Mouse (Mus musculus) liver (tissue): ENCODE data around the gene Olfr709-ps1.
"Not testable (repeated sequence)": the region's sequence is repeated elsewhere in the genome, so short reads cannot be mapped to it uniquely, and the experiment has no call there.

Source experiments
- DNase-seq: peaks from one replicate; pipeline ENCODE4 v3.0.0-alpha.2; 2020; ENCODE audit warnings: mixed read lengths

The Olfr709-ps1 gene

GRCm38 (mm10) chr7:106932119-106932518 is at the start of gene Olfr709-ps1:
TSS of gene Olfr709-ps1 (minus strand) at chr7:106932219.
- no peak for DNase-seq

GRCm38 (mm10) chr7:106975353-106975752 is 43.3 kb upstream of the Olfr709-ps1 start, which contains the start of gene Olfr711:
TSS of gene Olfr711 (minus strand) at chr7:106975453.
- no peak for DNase-seq

- not testable (repeated sequence) for DNase-seq
Observed at GRCm38 (mm10) chr7:106967503-106967902, 35.5 kb upstream of the Olfr709-ps1 start.

- DNase-seq, result no peak
Observed at GRCm38 (mm10) chr7:106963837-106964236, 31.8 kb upstream of the Olfr709-ps1 start, which contains the start of gene Olfr6. TSS of gene Olfr6 (minus strand) at chr7:106963937.

- DNase-seq, result no peak
Observed at GRCm38 (mm10) chr7:106948212-106948611, 16.2 kb upstream of the Olfr709-ps1 start, which contains the start of gene Olfr710. TSS of gene Olfr710 (minus strand) at chr7:106948312.

GRCm38 (mm10) chr7:106920961-106921360 is 11.1 kb downstream of the Olfr709-ps1 start:
- not testable (repeated sequence) for DNase-seq

- no peak for DNase-seq
Observed at GRCm38 (mm10) chr7:106907676-106908075, 24.3 kb downstream of the Olfr709-ps1 start, which contains the start of gene Olfr1532-ps1. TSS of gene Olfr1532-ps1 (plus strand) at chr7:106908001.

- DNase-seq, result not testable (repeated sequence)
Observed at GRCm38 (mm10) chr7:106901141-106901540, 30.9 kb downstream of the Olfr709-ps1 start, which contains the start of gene Olfr707. TSS of gene Olfr707 (minus strand) at chr7:106901241.

GRCm38 (mm10) chr7:106888062-106888461 is 44.0 kb downstream of the Olfr709-ps1 start, which contains the start of gene Olfr706:
TSS of gene Olfr706 (minus strand) at chr7:106888162.
- no peak for DNase-seq

GRCm38 (mm10) chr7:106876791-106877190 is 55.2 kb downstream of the Olfr709-ps1 start, which contains the start of gene Olfr705:
TSS of gene Olfr705 (minus strand) at chr7:106876891.
- DNase-seq, result no peak
